Mouse (Mus musculus): ENCODE measurements around the gene Ssrp1.

Gene Ssrp1

DNA sequence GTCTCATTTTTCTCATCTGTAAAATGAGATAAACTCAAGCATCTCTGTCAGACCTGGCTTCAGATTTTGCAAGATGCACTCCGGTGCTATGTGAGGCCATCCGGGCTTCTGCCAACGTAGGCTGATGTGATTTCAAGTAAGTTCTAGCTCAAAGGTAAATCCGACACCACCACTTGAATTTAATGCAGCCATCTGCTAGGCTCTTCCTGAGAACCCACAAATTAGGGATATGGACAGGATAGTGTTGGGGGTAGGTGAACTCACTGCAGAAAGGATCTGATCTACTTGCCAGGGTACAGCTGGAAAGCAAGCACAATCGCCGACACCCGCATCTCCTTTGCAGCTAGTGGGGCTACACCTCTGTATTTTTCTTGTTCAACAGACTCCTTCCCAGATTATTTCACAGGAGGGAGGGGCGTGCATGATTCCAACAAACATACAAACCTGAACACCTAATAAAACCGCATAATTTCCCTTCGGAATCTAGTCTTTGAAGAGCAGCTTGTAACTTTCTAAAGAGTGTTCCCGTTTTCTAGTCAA is 457 bp upstream of the Ssrp1 start:
- 4% methylated on average over 11 of the region's 11 CpGs for WGBS

DNA sequence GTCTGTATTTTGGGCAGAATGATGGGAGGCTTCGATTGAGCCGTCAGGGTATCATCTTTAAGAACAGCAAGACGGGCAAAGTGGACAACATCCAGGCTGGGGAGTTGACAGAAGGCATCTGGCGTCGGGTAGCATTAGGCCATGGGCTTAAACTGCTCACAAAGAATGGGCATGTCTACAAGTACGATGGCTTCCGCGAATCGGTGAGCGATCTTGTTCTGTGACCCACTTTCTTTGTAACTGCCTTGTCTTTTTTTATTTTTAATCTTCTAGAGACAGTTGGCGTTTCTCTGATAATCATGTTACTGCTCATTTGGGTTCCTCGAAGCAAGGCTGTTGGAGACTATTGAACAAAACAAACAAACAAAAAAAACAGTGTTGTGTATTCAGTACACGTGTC is 1.3 kb downstream of the Ssrp1 start:
- WGBS: 67% methylated on average over 13 of the region's 13 CpGs

DNA sequence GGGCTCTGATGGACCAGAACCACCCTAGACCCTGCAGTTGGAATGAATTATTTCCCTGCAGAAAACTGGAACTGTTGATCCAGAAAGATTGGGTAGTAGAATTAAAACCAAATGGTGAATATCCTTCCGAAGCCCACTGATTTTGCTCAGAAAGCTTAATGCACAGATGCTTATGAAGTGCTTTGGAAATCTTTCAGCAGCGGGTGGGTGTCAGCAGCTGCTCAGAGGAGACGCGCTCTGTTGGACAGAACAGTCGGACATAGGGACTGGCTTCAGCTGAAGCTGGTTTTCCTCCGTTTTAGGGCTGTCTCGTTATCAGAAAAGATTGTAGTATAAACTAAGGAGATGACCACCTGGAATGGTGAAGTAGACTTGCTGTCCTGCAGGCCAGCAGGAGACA is 6.6 kb downstream of the Ssrp1 start:
- WGBS: 76% methylated on average over 7 of the region's 7 CpGs

DNA sequence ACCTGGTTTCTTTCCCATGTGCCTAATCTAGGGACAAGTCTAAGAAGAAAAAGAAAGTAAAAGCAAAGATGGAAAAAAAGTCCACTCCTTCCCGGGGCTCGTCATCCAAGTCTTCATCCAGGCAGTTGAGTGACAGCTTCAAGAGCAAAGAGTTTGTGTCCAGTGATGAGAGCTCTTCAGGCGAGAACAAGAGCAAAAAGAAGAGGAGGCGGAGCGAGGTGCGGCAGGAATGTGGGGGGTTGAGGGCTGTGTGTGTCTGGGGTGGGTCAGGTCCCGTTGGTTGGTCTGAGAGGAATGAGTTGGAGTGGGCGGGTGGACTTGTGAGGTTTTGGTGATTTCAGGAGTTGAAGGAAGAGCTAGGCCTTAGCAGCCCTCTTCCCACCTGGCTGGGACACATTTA is 9.2 kb downstream of the Ssrp1 start:
- WGBS: 85% methylated on average over 8 of the region's 8 CpGs

DNA sequence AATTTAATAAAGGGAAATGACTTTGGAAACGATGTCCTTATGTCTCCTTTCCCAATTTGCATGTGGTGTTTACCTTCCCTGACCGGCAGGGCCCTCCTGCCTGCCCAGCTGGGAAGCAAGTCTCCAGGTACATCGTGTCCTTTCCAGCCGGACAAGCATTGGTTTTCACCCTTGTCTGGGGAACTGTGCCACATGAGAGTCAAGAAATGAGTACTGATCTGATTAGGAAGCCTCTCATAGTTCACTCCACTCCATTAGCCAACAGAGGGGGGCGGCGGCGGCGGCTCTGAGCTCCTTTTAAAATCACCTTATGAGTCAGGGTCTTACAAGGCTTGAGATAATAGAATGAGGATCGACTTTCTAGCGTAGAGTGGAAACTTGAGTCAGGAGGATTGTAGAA is 10.0 kb downstream of the Ssrp1 start:
- WGBS: 43% methylated on average over 10 of the region's 10 CpGs

DNA sequence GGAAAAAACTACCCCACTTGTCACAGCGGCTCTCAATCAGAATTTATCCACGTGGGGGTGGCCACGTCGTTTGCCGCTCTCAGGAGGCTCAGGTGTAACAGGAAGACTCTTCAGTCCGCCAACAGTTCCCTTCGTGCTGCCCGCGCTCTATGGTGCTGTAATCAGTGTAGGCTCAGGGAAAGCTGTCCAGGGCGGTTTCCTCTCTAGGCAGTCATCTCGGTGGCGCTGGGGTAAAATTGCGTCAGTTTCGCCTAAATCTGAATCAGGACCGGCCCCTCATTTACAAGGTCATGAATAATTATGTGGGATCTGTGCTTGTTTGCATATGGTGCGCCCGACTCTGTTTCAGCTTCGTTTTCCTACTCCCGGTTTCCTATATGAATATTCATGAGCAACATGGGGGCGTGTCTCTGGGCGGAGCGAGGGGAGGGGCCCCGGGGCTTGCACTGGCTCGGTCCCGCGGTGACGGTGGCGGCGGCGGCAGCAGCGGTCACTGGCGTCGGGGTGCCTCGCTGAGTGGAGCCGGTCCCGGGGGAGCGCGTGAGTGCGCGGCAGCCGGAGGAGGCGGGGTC is 10.6 kb downstream of the Ssrp1 start, which contains the start of gene Tnks1bp1:
Tnks1bp1 (plus strand) TSS at position 427 of the 572 bp plus-strand sequence.
- WGBS: under 1% methylated on average over 42 of the region's 42 CpGs

DNA sequence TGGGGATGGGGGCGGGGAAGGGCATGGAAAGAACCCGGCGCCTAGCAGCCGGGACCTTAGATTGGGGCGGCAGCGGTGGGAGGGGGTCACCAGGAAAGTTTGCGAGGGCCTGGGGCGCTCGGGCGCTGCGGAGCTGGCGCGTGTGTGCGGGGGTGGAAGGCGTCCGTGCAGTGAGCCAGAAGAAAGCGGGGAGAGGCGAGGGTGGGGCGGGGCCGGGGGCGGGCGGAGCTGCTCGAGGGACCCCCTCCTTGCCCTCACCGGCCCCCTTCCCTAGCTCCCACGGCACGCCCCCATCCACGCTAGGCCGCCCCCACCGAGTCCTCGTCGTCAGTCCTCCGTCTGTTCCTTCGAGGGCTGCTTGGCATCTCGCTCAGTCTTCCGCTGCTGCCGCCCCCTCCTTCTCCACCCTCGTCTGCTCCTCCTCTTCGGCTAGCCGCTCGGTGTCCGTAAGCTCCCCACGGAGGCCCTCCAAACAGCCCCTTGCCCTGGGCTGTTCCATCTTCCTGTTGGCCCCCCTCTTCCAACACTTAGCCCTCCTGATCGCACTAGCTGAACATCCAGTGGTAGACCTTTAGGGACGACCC is 11.2 kb downstream of the Ssrp1 start:
- under 1% methylated on average over 39 of the region's 44 CpGs for WGBS

DNA sequence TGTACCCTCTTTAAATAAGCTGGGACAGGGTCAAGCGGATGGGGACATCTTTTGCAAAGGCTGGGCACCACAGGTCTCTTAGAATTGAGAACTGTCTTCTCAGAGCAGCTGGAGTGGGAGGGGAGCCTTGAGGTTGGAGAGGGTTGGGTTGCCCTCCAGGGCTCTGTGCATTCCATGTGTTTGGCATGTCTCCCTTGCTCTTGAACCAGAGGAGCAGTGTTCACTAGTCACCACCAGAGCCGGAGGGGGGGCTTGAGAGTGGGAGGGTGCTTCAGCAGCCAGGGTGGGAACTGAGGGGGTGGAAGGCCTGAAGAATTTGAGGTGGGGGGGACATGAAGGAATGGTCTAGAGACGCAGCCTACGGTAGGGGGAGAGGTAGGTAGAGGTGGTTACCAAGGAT is 12.2 kb downstream of the Ssrp1 start:
- WGBS: 51% methylated on average over 4 of the region's 4 CpGs

DNA sequence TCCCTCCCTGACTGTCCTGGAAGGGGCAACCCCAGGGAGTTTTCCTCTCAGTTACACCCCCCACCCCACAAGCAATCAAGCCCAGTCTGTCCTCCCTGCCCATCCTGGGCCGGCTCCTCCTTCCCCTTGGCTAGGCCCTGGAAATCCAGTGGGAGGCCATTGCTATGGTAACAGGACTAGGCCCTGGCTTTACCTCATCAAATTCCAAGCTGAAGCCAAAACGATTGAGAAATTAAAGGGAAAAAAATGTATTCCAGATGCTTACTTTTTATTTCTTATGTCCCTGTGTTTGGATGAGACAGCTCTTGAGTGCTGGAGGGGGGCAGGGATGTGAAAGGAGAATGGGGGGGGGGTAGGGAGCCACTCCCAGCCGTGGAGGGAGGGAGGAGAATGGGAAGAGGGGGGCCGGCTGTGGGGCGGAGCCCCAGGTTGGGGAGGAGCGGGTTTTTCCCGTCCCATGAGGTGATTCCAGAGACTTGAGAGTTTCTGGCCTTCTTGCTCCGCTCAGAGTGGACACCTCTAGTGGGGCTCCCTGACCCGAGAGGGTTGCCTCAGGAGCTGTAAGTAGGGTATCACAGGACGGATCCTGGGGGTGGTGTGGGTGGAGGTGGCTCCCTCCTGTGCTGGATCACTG is 13.1 kb downstream of the Ssrp1 start:
- WGBS: 11% methylated on average over 10 of the region's 10 CpGs

DNA sequence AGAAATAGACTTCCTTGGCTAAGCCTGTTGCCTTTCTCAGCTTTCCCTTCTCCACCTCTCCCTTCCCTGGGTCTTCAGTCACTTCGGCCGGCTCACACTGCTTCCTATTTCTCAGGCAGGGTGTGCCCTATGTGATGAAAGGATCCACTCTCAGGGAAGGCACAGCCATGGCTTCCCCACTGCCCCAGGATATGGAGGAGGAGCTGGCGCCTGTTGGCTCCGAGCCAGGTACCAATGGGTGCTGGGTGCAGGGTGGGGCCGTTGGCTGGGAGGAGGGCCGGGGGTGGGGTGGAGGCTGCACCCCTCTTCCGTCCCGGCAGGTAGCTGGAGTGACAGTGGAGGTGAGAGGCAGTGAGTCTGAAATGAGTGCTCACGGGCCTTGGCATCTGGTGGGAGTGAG is 13.7 kb downstream of the Ssrp1 start:
- WGBS: 29% methylated on average over 9 of the region's 9 CpGs

DNA sequence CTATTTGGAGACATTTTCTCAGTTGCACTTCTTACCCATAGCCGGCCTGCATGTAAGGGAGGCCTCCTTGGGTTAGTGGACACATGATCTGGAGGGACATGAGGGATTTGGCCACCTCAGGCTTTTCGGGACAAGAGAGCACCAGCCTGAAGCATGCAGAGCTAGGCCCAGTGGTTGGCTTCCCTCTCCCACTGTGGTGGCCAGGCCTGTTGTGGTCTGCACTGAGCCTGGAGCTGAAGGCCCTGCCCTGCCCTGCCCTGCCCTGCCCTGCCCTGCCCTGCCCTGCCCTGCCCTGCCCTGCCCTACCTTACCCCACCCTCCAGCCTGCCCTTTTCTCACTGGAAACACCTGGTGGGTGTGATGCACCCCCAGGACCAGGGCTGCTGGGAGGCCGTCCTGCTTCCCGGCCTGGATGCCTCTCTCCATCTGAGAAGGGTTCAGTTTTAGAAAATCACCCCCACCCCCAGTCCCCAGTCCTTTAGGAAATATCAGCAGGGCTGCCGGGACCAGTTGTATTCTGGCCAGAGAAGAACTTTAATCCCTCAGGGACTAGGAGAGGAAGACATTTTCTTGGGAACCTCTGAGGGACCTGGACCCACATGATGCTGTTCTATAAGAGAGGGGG is 16.3 kb downstream of the Ssrp1 start:
- WGBS: 70% methylated on average over 5 of the region's 5 CpGs

DNA sequence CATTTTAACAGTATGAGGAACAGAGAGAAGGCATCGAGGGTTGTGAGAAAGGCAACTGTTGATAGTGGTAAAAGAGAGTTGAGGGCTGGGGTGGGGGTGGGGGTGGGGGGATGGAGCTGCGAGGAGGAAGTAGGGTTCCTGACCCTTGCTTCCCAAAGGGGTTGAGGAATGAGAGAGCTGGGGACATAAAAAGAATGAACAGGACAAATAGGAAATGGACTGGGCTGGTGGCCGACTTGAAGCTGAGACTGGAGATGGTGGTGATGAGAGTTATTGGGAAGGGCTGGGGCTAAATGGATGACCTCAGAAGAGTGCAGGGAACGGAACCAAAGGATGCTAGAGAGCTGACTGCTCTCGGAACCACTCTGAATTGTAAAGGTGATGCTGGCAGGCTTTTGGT is 19.7 kb downstream of the Ssrp1 start:
- WGBS: 70% methylated on average over 5 of the region's 5 CpGs

DNA sequence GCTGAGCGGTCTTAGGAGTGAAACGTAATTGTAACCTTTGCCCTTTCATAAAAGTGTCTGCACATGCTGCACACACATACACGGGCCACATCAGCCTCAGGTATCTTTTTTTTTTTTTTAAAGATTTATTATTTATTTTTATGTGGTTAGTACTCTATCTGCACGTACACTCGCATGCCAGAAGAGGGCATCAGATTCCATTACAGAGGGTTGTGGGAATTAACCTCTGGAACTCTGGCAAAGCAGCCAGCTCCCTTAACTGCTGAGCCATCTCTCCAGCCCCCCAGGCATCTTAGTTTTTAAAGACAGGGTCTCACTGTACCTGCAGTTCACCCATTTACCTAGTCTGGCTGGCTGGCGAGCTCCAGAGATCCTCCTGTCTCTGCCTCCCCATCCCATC is 22.6 kb downstream of the Ssrp1 start:
- 91% methylated on average over 6 of the region's 6 CpGs for WGBS

DNA sequence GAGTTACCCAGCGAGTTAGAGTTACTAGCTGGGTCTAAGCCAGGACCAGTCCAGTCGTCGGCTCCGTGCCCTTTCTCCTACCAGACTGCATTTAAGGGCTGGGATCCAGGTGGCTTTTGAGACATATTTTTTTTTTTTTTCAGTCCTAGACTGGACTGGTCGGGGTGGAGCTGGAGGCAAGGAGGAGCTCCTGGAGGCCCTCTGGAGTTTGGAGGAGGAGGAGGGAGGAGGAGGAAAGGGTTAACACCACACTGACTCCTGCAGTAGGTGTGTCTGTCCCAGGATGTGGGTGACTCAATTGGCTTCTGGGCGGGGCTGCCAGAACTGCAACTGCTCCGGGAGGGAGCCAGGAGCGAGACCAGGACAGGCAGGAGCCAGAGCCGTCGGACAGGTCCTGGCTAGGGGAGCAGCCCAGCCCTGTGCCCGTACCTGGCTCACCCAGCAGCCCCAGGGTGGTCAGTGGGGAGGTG is 23.6 kb downstream of the Ssrp1 start:
- WGBS: 17% methylated on average over 11 of the region's 11 CpGs

DNA sequence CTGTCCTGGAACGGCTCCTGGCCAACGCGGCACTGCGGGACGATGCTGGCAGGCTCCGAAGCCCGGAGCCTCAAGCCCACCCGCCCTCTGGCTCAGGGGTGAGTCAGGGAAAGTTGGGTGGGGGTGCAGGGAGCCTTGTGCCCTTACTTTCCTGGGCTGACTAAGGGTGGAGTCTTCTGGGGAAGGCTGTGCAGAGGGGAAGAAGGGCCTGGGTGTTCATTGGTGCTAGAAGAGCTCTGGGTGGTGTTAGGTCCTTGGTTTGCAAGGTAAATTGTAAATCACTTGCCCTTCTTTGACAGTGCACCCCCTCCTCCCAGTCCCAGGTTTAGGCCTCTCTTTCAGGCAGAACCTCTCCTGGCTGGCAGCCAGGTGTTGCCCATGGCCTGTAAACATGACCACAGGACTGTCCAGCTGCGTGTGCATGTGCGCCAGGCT is 24.1 kb downstream of the Ssrp1 start:
- 50% methylated on average over 10 of the region's 10 CpGs for WGBS

DNA sequence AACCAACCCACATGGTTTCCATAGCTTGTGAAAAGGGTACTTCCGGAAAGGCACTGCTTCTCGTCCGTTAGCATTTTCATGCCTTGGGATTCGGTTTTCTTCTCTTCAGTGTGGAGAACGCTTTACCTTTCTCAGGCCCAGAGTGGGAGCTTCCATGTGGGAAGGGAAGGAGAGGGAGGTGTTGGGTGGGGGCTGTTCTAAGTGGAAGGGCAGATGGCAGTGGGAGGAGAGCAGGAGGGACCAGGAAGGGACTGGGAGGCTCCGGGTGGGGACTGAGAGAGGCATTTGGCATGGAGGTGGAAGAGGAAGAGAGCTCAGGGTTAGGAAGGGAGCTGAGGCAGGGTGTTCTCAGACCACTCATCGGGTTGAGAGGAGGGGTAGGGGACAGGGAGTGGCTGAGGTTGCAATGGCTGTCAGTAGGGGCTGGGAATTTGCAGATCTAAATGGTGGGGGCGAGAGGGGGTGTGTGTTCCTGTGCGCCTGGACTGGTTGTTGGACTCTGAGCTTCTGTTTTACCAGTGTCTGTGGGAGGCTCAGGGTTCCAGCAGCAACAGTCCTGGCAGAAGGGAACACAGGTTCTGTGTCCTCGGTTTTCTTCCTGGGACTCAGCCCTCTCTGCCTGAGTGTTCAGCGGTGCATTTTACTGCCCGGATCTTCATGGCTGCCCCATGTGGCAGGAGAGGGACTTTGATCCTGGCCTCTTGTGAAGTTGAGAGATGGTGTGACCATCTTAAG is 28.3 kb downstream of the Ssrp1 start:
- 57% methylated on average over 12 of the region's 12 CpGs for whole genome bisulfite sequencing

DNA sequence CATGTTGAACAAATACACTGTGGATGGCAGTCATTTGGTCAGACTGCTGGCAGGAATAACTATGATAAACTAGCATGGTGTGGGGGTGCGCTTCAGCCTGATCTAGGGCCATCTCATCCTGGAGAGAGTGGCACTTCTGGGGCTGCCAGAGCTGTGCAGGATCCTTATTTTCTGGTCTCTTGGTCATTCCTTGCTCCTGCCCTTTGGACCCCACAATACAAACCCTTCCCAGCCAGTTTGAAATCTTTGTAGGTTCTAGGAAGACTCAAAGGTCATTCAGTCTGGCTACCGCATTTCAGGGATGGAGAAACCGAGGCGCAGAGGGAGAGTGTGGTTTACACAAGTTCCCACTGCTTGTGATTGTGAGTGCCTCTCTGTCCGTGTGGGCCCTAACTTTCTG is 29.9 kb downstream of the Ssrp1 start:
- WGBS: 95% methylated on average over 5 of the region's 5 CpGs

DNA sequence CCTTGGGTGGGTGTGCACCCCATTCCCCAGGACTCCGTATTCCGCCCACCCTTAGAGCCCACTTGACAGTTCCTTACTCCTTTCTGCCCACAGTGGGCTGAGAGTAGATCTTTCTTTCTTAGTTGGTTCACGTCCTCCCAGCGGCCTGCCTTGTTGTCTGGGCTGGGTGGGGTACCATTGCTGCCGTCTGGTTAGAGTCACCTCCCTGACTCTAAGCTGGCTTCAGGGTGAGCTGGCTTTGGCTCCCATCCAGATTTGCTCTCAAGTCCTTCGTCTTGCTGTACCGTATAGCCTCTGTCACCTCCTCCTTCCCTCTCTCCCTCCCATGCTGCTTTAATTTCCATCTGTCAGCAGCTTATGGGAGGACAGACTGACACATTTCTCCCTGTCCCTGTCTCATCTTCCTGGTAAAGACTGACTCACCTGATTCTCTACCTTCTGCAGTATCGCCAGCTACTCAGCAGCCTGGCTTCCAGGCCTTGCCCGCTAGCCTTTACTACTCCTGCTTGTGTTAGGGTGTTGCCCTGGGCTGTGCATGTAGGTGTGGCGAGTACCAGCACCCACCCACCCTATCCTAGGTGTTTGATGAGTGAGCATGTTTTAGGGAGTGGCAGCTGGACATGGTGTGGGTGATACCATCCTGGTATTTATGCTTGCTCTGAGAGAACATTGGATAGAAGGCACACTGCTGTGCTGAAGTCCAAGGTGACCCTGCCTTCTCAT is 31.0 kb downstream of the Ssrp1 start:
- 51% methylated on average over 10 of the region's 10 CpGs for WGBS

DNA sequence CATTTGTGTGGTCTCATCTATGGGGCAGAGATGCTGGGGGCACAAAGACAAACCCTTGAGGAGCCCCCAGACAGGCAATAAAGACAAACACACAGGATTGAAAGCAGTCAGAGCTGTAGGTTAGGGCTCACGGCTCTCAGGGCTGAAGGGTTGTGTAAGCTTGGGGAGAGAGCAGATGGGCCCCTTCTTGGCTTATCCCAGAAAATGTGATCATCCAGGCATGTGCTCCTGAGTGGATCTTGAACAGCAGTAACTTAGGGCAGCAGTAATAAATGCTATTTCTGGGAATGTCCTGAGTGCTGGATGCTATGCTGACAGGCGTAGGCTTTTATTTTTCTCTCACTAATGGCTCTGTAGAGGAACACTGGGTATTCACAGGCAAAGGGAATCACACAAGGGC is 31.6 kb downstream of the Ssrp1 start:
- WGBS: 55% methylated on average over 2 of the region's 2 CpGs

DNA sequence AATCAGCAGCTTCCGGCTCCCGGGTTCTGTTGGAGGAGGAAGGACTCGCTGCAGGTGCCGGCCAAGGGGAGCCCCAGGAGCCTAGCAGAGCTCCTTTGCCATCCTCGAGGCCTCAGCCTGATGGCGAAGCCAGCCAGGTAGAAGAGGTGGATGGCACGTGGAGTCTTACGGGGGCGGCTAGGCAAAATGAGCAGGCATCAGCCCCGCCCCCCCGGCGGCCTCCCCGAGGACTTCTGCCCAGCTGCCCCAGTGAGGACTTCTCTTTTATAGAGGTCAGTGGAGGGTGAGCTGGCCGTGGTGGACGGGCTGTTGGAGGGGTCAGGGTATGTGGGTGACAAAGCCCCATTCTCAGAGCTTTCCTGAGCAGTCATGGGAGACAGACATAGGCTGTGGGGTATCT is 33.1 kb downstream of the Ssrp1 start:
- 68% methylated on average over 15 of the region's 15 CpGs for WGBS

DNA sequence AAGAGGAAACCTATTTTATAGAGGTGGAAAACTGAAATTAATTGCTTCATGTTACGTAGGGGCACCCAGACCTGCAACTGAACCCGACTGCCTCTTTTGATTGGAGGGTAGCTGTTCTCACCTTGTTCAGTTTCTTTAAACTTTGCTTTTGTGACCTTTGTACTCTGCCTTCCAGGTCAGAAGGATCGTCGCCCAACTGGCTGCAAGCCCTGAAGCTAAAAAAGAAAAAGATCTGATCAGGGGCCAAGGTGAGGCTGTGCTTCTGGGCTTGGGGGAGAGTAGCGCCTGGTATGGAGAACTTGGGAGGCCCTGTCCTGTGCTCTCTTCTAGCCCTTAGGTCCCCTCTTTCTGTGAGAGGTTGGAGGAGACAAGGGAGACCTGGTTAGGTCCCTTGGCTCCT is 34.9 kb downstream of the Ssrp1 start:
- 92% methylated on average over 5 of the region's 5 CpGs for WGBS

Data from cerebral cortex, adult 2 months (tissue).